Mouse (Mus musculus) 3134 (cell line): ENCODE data around the gene Pias1.
"Not testable (repeated sequence)": the region's sequence is repeated elsewhere in the genome, so short reads cannot be mapped to it uniquely, and the experiment has no call there.

Source experiments
- DNase-seq: peaks from one replicate; pipeline ENCODE4 v3.0.0-alpha.2; 2011; ENCODE audit warnings: low spot score; ENCODE audit not compliant: insufficient read length; ENCODE audit errors: extremely low read depth

Pias1 gene

GRCm38 (mm10) chr9:62944063-62944462 is 43.7 kb downstream of the Pias1 start:
- no peak for DNase-seq

GRCm38 (mm10) chr9:62940966-62941365 is 46.8 kb downstream of the Pias1 start:
- no peak for DNase-seq

- no peak for DNase-seq
Observed at GRCm38 (mm10) chr9:62935854-62936253, 51.9 kb downstream of the Pias1 start.

GRCm38 (mm10) chr9:62934700-62935400 is 52.9 kb downstream of the Pias1 start:
- DNase-seq: no peak

DNA sequence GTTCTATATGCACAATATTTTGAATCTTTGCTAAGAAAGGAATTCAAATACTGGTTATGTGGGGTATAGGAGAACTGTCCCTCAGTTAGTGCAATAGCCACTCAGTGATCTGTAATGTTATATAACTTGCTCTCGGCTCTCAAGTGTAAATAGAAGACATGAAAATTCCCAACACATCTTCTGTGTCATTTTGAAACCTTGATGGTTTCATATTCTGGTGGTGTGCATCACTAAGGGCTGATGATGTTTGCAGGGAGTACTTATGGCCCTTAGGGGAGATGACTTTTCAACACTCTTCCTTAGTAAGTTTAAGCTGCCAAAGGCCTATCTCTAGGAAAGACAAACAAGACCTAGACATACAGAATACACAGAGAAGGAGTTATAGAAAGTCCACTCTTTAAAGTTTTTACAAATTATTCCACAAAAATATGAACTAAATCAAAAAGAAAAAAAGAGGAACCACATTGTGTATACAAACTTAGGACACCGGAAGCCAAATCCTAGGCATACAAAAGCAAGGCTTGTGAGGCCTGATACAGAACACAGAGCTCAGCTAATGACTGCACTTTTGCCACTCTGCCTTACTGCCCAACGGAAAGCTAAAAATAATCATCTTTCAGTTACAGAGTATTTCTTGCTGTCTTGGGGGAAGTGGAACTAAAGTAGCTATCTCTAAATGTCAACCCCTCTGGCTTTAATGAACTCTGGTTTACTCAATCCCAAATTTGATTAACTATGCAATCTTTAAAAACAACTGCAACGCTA is 55.0 kb downstream of the Pias1 start:
- DNase-seq: no peak

DNA sequence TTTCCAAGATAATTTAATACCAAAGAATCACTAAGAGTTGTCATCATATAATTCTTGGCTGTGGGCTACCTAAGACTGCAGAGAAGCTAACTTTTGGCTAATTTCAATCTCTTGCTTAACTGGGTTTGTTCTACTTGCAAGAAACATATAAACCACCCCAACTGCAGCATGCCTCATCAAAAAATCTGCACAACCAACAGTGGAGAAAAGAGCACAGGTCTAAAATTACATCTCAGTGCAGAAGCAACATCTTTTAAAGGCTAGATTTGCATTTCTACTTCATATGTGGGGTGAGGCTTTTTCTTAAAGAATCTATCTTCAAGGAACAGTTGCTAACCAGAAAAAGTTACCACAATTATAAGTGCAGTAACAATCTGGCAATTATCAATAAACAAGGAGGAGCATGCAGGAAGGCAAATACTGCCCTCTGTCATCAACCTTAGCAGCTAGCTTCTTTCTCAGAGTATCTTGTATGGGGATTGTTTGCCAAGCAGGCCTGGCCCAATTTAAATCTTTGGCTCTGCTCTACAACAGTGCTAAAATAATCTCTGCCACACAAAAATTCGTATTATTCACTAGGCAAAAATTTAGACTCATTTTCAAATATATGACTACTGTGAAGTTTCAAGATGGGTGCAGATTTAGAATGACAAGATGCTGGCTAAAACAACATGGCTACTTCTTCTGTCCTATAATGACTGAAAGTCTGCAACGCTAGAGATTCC is 62.7 kb downstream of the Pias1 start:
- no peak for DNase-seq

DNA sequence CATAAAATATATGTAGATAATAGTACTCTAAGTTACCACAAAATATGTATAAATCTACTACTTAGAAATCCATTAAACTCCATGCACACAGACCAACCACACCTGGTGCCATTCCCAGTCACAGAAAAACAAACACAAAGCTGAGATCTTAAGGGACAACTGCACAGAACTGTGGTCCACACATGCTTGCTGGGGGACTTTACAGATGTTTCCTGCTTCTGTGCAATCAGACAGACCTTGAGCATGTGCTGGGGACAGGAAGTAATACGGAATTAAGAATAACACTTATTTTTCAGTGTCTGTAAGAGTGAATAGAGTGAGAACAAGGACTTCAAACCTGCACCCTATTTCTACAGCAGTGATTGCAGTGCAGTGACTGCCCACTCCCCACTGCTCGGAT is 66.8 kb downstream of the Pias1 start:
- DNase-seq: no peak

GRCm38 (mm10) chr9:62917059-62917458 is 70.7 kb downstream of the Pias1 start:
- no peak for DNase-seq

- no peak for DNase-seq
Observed at GRCm38 (mm10) chr9:62913390-62914069, 74.2 kb downstream of the Pias1 start.

DNA sequence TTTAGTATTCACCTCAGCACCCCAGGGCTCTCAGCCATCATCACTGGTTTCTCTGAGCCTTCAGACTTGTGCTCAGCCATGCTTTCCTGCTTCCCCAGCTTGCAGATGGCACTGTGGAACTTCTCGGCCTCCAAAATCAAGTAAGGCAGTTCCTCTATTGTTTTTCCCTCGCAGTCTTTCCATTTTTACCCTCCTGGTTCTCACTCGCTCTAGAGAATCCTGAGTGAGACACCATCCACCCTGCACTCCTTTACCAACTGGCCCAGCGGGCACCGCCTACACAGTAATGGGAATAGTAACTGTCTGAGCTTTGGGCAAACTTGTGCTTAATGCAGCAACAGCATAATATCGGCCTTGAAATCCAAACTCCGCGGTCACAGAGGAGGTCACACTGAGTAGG is 82.7 kb downstream of the Pias1 start:
- DNase-seq: no peak

DNA sequence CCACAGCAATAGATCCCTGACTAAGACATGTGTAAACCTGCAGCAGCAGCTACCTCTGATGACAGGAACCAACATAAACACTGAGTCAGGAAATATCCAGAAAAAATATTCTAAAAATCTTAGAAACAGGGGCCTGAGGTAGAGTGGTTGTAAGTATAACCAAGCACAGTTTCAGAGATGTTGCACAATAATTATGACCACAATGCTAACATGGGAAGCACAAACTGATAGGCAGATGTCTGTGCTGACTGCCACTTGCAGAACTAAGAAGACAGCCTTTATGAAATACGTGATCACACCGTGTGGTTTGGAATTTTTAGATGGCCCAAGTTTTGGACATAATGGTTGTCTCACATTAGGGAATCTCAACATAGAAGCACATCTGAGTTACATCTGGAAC is 83.9 kb downstream of the Pias1 start:
- no peak for DNase-seq

- no peak for DNase-seq
Observed at GRCm38 (mm10) chr9:62901736-62902135, 86.0 kb downstream of the Pias1 start.

GRCm38 (mm10) chr9:62894486-62894885 is 93.2 kb downstream of the Pias1 start:
- DNase-seq: no peak

- DNase-seq: no peak
Observed at GRCm38 (mm10) chr9:62881871-62882270, 105.9 kb downstream of the Pias1 start.

- no peak for DNase-seq
Observed at GRCm38 (mm10) chr9:62877825-62878224, 109.9 kb downstream of the Pias1 start.

- no peak for DNase-seq
Observed at GRCm38 (mm10) chr9:62876966-62877616, 110.6 kb downstream of the Pias1 start.

DNA sequence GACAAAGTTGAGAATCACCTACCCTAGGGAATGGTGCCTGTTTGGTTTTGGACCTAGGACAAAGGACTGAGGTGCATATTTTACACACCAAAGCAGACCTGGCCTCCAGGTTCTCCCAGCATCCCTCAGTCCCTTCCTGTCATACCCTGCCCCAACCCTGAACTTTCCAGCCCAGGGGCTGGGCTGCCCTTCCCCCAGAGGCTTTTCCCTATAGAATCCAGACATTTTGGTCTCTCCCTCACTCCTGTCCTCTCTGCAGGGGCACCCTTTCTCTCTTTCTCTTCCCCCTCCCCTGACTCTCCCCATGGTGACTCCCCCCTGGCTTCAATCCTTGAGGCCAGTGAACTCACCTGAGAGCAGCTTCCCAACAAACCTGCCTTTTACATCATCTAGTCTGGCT is 117.0 kb downstream of the Pias1 start:
- no peak for DNase-seq

DNA sequence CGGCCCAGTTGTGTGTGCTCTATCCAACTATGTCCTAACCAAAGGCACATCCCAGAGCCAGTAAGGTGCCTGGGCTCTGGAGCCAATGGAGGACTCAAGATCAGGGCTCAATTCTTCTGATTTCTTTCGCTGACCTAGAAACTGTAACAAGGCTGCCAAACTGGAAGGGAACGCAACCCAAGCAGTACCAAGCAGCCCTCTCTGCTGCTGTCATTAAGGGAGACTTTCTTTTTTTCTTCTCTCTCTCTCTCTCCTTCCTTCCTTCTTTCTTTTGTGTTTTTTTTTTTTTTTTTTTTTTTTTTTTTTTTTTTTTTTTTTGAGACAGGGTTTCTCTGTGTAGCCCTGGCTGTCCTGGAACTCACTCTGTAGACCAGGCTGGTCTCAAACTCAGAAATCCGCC is 118.5 kb downstream of the Pias1 start:
- not testable (repeated sequence) for DNase-seq

- no peak for DNase-seq
Observed at GRCm38 (mm10) chr9:62860866-62861265, 126.9 kb downstream of the Pias1 start.

DNA sequence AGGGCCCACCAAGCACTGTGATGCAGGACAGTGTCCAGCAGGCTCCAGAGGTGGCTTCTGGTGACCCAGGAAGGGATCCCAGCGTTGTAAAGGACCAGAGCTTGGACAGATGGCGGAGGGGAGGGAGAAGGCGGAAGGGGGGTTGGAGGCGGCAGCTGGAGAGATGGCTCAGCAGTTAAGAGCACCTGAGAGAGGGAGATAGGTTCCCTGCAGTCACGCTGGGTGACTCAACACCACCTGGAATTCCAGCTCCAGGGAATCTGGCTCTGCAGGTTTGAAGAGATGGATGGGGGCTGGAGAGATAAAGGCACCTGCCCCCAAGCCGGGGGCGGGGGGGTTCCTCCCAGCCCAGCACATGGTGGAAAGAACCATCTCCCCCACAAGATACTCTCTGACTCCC is 127.6 kb downstream of the Pias1 start:
- not testable (repeated sequence) for DNase-seq
